Mouse (Mus musculus): ENCODE data around the gene Ezr.

- TF ChIP-seq CTCF (IDR thresholded peaks at IDR 0.05; ENCODE audit: low read depth, low read length), result no peak
- no peak for TF ChIP-seq TAL1 (conservative IDR thresholded peaks at IDR 0.05; ENCODE audit: low read depth, low read length)
Observed at GRCm38 (mm10) chr17:6794160-6794751, 11.7 kb upstream of the Ezr start.
